Mouse (Mus musculus) R1 (cell line): ENCODE data around the gene Nkap.
"Not testable (repeated sequence)": the region's sequence is repeated elsewhere in the genome, so short reads cannot be mapped to it uniquely, and the experiment has no call there.

Source experiments
- DNase-seq: peaks from one replicate; pipeline ENCODE4 v3.0.0-alpha.2; 2018; ENCODE audit warnings: low read depth, low spot score

Nkap gene

DNA sequence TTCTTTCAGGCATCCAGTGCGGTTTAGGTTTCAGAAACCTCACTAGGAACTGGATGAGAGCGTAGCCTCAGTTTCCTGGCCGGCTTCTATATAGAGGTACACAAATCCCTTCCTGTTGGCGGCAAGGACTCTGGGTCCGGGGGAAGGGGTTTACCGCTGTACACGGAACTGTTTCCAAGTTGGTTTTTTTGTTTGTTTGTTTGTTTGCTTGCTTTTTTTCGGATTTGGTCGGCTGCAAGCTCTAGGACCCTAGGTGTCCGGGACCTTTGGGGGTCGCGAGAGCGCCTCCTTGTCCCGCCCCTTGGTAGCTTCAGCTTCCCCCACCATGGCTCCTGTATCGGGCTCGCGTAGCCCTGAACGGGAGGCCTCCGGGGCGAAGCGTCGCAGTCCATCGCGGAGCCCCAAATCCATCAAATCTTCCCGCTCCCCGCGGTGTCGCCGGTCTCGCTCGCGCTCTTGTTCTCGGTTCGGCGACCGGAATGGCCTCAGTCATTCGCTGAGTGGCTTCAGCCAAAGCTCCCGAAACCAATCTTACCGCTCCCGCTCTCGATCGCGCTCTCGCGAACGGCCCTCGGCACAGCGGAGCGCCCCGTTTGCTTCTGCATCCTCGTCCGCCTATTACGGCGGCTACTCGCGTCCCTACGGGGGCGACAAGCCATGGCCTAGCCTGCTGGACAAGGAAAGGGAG is at the start of gene Nkap:
Gene Nkap (plus strand): TSS at position 125 of the 688 bp plus-strand sequence.
- DNase-seq: peak; percentile 89

DNA sequence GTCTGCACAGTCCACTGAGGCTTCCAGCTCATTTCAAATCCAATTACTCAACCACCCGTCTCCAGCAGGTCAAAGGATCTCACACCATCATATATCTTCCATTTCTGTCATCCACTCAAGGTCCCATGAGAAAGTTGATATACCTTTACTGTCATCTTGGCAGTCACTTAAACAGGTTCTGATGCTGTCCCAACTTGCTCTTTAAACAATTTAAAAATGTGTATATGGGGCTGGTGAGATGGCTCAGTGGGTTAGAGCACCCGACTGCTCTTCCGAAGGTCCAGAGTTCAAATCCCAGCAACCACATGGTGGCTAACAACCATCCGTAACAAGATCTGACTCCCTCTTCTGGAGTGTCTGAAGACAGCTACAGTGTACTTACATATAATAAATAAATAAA is 46.2 kb upstream of the Nkap start:
- not testable (repeated sequence) for DNase-seq

DNA sequence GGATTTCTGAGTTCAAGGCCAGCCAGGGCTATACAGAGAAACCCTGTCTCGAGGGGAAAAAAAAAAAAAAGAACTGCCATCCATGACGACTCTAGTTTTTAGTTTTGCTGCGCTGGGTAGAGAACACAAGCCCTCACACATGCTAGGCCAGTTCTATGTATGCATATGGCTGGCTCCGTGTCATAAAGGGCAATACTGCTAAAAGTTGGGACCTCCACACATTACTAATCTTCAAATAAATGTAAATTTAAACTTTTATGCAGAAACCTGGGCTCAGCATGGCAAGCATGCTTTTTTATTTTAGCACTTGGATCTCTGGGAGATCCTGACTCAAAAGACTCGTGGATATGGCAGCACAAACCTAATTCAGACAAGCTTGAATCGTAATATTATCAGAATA is 45.4 kb upstream of the Nkap start:
- peak; percentile 6 for DNase-seq

DNA sequence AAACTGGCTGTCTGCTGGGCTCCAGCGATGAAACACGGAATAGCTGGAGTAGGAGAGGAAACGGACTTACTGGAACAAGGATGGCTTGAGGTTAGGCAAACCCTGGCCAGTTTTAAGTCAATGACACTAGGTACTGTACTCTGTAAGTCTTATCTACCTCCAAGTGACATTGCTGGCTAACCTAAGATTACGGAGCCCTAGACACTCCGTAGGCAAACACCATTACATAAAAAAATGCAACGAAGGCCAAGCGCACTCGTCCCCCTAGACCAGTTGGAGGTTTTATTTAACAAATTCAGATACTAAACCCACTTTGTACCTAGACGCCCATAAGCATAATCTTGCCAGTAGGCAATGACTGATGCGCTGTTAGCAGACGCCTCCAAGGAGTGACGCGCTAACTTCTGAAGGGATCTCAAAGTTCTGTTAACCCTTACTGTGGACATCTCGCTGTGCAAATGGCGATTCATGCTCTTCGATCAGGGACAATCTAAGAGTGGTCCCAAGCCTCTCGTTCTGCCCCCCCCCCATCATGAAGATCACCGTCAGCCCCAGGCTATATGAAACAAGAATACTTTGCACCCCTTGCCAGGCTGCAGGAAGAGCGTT is 42.2 kb upstream of the Nkap start:
- no peak for DNase-seq

DNA sequence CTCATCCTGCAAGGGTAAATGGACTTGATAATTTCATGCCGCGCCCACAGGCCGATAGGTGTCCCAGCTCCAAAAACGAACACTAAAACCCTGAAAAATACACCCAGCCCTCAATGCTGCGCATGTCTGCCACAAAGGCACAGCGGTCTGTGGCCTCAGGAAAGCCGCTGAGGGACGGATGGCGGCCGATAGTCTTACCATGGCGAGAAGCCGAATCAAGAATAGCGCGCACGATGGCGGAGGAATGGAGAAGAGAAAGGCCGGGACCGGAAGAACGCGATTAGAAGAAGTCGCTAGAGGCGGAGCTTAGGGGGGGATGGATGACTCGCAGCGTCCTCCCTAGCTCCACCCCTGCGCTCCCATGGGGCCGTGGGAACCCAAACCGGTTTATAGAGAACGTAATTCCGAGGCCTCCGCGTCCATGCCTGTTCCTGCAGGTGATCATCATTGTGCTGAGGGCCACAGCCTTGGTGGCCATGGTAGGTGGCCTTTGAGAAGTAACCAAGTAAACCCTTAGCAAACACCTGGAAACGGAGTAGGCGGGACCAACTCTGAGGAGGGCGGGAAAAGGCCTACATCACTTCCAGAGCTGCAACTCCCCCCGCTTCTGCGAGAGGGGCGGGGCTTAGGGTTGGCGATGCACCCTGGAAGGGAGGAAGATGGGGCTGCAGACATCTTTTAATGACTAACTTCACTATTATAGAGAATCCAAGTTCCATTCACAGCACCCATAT is 41.5 kb upstream of the Nkap start, which contains the start of gene Rpl39:
Gene Rpl39 (minus strand): TSS at position 476 of the 734 bp plus-strand sequence.
- DNase-seq: peak; percentile 94

DNA sequence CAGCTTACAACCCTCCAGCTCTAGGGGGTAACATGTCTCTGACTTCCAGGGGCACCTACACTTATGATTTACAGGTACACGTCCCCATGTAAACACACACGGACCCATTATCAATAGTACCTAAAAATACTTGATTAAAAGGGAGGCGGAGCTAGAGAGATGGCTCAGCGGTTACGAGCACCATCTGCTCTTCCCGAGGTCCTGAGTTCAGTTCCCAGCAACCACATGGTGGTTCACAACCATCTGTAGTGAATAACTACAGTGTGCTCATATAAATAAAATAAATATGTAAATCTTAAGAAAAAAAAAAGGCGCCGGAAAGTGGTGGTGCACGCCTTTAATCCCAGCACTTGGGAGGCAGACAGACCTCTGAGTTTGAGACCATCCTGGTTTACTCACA is 40.9 kb upstream of the Nkap start:
- no peak for DNase-seq

DNA sequence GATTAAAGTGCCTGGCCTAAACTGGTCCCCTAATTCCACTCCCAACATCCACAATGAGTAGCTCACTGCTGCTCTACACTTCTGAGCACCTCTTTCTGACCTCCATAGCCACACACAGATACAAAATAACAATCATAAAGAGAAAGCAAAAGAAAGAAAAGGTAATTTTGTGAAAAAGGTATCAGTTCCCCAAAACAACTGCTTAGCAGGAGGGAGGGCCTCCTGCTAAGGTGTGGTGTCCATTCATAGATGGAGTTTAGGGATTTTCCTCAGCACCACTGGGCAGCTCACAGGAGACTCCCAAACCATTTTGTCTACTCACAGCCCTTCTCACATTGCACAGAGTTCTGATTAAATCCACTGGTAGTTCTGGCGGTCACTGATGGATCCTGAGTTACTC is 37.8 kb upstream of the Nkap start:
- DNase-seq: no peak

DNA sequence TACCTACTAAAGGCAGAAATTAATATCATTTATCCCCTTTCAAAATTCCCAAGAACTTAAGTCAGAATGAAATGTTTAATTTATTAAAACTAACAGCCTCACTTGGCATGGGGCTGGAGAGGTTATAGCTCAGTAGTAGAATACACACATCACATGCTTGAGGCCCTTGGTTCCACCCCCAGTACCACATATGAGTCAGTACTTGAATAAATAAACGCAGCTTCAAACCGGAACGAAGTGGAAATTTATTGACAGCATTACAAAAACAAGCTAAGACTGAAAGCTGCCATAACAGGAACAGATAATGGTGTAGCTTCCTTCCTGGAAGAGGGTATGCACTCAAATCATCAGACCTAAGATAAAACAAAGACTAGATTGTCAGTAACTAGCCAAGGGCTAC is 35.1 kb upstream of the Nkap start:
- DNase-seq: no peak

DNA sequence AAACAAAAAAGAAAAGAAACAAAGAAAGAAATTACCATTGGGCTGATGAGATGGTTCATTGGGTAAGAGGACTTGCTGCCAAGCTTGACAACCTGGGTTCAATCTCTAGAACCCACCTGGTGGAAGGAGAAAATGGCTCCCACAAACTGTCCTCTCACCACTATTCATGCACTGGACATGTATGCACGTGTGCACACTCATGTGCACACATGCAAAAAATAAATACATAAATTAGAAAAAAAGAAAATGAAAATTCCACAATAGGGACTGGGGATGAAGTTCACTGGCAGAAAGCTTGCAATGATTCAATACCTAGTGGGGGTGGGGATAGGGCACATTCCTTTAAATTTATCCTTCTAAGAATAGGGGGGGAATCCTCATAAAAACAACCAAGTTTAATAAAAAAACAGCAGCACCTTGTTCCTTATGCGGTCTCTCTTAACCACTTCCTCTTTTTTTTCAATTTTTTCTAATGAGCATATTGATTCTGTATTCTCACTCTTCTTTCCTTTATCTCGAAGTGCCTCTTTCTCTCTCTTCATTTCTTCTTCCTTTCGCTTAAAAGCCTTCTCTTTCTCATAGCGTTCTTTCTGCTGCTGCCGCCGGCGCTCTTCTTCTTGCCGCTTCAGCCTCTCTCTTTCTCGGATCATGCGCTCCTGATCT is 31.4 kb upstream of the Nkap start:
- DNase-seq: no peak

DNA sequence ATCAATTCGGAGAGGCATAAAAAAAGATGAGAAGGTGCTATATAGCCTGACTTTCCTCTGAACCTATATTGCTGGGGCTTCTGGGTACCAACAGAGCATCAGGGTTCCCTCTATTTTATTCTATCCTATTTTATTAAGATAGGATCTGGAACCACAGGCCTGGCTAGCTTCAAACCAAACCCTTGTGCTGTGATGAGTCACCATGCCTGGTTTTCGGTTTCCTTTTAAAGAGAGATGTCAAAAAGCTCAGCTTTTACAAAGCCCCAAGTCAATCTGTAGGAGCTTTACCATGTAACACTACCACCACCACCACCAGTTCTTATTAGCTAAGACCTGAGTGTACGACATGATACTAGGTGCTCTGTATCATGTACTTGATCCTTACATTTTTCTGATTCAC is 27.9 kb upstream of the Nkap start:
- no peak for DNase-seq

DNA sequence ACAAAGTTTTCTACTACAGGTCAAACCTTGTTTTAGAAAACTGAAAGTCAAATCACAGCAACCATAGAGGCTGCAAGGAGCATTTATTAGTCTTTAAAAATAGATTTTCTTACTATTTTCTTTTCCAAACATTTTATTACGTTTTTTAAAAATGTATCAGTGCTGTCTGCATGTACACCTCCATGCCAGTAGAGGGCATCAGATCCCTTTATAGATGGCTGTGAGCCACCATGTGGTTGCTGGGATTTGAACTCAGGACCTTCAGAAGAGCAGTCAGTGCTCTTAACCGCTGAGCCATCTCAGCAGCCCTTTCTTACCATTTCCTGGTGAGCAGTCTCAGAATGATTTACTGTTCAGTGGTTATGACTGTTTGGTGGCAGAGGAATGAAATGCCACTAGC is 22.8 kb upstream of the Nkap start:
- no peak for DNase-seq

DNA sequence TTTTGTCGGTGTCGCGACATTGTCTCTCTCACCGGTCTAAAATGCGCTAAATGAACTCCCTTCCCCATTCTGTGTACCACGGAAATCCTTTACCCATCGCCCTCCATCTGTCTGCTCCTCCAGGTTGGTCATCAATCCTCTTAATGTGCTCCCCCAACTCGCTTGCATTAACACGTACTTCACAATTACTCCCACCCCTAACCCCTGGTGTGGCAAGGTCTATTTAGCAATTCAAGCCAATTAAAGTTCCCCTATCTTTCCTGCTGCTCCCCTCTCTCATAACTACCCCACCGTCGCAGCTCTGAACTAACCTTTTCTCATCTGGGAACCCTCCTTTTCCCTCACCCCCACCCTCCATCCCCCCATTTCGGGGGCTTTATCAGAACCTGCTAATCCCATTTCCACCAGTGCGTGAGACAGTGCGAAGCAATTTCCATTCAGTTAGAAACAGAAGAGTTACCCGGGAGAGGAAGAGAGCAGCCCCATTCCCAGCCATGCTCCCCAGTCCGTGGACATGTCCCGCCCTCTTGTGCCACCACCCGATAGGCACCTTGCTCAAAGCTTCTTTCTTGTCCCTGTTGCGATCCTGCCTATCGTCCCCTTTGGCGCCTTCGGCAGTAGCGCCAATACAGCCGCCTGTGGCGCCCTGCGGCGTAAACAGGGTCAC is 16.9 kb upstream of the Nkap start:
- DNase-seq: no peak

DNA sequence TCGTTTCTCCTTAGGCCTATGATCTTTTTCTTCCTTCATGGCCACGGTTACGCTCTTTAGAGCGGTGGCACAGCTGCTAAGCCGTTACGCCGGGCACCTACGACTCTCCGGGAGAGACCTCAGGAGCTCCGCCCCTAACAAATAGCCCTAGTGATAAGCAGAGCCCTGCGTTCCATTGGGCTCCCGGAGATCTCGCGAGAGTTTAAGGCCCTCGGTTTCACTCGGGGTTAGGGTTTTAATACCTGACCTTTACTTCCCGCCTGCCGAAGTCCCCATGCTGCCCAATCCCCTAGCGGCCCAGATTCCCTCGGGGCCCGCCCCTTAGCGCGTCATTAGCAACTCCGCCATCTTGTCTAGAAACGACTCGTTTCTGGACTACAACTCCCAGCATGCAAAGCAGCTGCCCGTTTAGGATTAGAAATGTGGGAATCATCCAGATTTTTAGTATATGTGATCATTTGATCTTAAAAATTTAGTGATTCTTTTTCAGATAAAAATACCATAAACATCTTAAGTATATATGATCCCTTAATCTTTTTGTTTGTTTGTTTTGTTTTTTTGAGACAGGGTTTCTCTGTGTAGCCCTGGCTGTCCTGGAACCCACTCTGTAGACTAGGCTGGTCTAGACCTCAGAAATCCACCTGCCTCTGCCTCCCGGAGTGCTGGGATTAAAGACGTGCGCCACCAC is 16.3 kb upstream of the Nkap start, which contains the start of gene Upf3b:
Gene Upf3b (minus strand): TSS at position 130 of the 688 bp plus-strand sequence.
- peak; percentile 98 for DNase-seq

DNA sequence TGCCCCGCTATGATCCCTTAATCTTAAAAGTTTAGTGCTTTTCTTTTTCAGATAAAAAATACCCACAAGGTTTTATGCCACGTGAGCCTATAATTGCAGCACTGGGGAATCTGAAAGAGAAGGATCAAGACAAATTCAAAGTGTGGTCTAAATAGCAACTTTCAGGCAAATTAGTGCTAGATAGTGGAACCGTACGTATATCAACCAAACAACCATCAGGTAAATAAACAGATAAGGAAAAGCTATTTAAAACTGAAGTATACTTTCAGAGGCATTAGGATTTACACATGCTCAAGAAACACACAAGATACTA is 15.8 kb upstream of the Nkap start:
- no peak for DNase-seq

DNA sequence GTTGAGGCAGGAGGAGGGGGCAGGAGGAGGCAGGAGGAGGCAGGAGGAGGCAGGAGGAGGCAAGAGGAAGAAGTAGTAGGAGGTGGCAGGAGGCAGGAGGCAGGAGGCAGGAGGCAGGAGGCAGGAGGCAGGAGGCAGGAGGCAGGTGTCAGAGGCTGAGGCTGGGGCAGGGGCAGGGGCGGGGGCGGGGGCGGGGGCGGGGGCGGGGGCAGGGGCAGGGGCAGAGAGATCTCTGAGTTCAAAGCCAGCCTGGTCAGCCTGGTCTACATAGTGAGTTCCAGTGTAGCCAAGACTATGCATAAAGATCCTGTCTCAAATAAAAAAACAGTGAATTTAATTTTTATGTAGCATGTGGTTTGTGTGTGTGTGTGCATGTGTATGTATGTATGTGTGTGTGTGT is 9.5 kb upstream of the Nkap start:
- no peak for DNase-seq

DNA sequence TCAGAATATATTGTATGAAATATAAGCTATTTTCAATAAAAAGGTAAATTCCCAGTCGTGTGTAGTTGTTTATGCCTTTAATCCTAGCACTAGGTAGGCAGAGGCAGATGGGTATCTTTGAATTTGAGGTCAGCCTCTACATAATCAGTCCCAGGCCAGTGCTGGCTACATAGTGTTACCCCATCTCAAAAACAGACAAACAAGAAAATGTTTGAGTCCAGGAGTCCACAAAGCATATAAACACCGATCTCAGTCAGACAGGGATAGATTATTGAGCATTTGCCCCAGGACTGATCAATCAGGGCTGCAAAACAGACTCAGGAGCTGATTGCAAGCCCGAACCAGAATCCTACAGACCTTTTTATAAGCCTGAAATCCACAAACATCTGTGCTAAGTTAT is 7.0 kb upstream of the Nkap start:
- DNase-seq: no peak

DNA sequence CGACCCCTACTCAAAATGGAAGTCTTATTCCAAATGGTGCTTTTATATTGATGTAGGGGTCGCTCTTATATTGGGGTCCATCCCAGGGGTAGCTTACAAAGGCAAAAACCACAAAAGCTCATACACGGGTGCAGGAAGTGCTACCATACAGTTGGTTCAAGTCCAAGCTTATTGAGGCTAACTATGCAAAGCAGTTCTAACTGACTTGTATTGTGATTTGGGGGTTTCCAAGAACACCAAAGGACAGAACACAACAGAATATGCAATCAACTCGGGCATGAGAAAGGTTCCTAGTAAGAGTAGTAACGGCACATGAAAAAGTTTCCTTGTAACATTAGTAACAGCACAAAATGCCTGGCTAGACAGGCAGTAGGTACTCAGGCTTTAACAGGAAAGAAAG is 6.4 kb upstream of the Nkap start:
- no peak for DNase-seq

DNA sequence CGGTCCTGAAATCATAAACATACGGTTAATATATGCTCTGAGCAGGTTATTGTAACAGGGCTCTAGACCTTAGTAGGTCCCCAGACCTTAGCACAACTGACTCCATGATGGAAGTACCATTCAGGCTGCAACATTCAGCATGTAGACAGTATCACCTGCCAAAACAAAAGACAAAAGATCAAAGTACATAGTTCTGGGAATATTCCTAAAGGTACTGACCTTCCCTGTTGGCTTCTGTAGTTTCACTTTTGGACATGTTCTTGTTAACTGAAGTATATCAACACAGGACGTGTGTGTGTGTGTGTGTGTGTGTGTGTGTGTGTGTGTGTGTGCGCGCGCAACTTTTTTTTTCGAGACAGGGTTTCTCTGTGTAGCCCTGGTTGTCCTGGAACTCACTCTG is 1.1 kb upstream of the Nkap start:
- no peak for DNase-seq

DNA sequence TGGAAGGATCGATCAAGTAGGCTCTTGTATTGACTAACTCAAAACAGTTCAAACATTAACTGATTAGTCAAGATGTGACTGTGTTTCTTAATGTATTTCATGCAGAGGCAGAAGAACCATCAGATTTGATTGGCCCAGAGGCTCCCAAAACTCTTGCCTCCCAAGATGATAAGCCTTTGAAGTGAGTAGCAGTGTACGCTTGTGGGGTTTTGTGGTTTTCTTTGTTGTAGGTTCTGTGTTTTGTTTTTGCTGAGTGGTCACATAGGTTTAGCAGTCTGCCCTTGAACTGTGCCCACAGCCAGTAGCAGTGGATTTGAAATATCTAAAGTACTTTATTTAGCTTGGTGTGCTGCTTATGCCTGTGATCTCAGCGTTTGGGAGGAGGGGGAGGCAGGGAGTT is 15.1 kb downstream of the Nkap start:
- no peak for DNase-seq

DNA sequence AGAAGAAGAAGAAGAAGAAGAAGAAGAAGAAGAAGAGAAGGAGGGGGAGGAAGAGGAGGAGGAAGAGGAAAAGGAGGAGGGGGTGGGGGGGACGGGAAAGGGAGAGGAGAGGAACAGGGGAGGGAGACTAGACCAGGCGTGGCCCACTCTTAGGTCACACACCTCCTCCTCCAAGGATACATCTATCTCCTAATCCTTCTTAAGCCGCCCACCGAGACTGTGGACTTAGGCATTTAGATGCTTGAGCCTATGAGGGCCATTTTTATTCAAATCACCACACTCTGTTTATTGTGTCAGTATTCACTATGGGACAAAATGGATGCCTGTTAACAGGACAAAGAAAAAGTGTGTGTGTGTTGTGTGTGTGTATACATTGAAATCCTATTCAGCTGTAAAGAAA is 17.9 kb downstream of the Nkap start:
- not testable (repeated sequence) for DNase-seq

DNA sequence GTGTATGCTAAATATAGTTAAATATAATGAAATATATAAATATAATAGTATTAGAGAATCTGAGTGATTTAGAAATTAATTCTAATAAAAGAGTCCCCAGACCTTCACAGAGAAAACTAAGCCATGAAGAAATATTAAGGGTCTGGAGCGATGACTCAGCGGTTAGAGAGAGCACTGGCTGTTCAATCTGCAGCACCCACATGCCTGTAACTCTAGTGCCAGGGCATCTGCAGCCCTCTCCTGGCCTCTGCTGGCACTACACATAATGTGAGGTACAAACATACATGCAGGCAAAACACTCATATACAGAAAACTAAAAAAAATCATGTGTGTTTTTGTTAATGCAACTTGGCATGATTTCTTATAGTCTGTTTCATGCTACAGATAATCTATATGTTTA is 18.4 kb downstream of the Nkap start:
- DNase-seq: peak; percentile 42
